Mouse (Mus musculus) CD4-positive, CD25-positive, alpha-beta regulatory T cell, adult 2 months (primary cell): ENCODE measurements at regions not wholly inside any gene's neighbourhood (a gene's known extent, or its start where the extent isn't known, plus 50 kb on each side); places are given as distances from the start of the nearest gene placed in this dataset.

Source experiments
- DNase-seq: peaks from one replicate; pipeline ENCODE4 v3.0.0-alpha.2; 2012; ENCODE audit warnings: low read depth, low spot score

DNA sequence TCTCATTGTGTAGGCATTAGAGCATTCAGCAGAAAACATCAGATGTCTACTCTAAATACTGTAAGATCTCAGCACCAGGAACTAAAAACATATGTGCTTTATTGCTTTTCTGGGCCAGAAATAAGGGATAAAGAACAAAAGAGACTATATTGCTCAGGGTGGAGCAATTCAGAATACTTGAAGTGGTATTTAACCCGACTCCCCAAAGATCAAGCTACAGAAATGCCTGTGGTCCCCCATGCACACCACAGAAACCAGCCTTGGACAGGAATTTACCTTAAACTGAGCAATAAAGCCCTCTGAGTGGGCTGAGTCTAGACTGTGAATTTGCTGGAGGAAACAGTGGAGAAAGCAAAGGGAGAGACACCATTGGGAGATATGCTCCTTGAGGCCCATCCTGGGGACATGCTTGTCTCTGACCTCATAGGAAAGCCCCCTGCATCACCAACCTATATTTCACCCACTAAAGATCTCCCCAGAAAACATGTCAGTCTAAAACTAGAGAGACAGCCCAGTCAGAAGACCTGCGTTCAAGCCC is 197.3 kb upstream of the 4930412O13Rik start:
- DNase-seq, result peak; percentile 53

DNA sequence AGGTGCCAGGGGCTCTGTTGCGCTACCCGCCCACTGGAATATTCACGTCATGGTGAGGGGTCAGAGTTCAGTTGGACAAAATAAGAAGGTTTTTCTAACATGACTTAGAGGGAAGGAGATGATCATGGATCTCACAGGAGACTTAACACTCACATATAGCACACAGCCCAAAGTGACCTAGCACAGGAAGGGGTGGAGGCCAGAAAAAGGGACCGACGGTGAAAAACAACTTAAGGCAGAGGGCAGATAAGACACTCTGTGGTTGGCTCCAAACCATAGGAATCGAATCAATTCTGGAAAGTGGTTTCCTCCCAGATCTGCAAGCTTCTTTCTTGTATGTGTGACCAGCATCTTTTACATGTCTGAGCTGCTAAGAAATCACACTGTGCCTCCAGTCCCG is 192.9 kb upstream of the 4930412O13Rik start:
- no peak for DNase-seq

DNA sequence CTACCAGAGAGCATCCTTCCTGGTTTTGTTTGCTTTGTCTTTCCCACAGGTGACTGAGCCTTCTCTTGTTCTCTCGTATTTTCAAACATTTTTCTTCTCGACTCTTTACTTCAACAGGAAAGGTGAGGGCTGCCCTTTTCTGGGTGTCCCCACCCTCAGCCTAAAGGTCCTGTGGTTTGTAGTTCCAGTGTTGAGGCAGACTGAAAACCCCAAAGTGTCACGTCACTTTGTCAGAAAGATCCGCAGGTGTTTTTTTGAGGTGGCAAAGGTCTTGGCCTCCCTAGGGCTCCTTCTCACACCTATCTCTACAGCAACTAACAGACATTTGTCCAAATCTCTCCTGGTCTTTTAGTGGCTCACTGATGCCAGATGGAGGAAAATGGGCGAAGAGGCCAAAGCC is 191.5 kb upstream of the 4930412O13Rik start:
- DNase-seq, result peak; percentile 70

DNA sequence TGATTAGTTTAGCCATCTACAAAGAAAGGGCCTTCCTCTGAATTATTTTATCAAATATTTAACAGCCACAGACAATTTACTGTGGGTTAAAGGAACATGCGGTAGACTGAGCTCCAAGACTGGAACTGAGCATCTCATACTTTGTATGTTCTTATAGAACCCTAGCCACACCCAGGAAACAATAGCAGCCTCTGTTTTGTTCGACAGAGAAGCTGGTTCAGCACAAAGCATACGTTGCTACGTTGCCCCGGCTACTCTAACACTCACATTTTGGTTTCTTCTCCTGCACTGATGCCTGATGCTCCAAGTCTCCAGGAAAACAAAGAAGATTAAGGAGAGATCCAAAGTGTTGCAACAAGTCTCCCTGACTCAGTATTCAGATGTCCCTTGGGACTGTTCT is 189.5 kb upstream of the 4930412O13Rik start:
- peak; percentile 69 for DNase-seq

DNA sequence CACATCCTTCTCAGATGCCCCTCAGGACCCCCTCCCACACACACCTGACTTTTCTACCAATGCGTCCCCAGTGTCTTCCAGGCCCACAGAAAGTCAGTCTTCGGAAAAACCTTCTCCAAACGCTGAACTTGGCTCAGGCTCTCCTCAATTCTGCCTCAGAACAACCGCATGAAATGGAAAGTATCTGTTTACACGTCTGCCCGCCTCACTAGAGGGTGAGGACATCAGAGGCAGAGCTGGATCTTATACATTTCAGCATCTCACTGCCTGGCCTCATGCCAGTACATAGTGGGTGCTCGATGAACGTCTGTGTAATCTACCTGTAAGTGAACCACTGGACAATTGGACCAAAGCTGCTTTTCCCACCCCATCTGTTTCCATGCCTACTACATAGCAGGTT is 189.1 kb upstream of the 4930412O13Rik start:
- DNase-seq, result peak; percentile 69

DNA sequence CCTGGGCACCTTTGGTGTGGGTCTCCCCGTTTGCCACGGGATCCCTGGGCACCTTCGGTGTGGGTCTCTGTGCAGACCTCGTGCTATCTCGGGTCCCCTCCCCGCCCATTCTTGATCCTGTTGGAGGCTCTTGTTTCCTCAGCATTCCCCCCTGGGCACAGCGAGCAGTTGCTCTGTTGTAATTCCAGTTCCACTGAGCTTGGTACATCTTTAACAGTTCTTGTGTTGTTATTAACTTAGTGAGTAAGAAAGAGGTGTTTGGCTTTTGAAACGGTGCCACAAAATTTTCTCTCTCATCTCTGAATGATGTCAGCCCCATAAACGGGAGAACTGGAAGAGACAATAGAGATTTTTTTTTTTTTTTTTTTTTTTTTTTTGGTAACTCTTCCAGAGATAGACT is 187.7 kb upstream of the 4930412O13Rik start:
- DNase-seq, result no peak

DNA sequence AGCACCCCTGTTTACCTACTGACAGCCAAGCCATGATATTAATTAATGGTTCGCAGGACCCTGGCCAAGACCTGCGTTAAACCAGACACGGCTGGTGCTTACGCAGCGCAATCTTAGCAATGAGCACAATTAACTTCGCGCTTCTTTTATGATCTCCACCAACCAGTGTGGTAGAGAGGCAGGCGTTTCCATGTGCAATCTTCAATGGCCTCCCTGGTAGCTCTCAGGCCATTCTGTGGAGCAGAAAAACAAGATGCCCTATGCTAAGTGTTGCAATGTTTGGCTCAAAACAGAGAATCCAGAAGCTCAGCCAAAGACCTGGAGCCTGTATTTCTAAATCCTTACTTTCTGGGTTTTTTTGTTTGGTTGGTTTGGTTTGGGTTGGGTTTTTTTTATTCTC is 186.9 kb upstream of the 4930412O13Rik start:
- no peak for DNase-seq

DNA sequence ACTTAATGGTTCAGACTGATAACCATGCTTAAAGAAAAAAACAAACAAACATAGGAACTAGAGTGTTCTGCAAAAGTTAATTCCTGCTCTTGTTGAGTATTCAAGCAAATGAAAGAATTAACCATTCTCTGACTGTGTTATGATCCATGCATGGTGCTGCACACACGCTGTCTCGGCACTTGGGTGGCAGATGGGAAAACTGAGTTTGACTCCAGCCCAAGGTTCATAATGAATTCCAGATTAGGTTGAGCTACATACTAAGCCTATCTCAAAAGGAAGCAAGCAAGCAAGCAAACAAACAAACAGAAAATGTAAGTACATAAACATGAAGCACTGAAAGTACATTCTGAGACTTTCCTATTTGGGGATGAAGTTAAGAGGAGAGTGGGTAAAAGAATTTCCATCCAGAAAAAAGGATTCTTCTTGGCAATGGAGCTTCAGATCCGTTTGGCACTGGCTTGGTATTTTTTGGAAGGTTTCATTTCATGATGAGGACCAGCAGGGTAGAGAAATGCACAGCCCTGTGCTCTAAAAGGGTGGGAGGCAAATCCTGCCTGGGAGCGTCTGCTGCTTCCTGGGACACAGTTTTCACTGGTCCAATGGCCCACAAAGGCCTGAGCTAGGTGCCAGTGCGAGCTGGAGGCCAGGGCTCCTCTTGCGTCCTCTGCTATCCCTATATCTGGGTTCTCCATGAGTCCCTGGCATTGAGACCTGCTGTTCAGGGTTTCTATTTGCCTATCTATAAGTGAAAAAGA is 183.3 kb upstream of the 4930412O13Rik start:
- no peak for DNase-seq

DNA sequence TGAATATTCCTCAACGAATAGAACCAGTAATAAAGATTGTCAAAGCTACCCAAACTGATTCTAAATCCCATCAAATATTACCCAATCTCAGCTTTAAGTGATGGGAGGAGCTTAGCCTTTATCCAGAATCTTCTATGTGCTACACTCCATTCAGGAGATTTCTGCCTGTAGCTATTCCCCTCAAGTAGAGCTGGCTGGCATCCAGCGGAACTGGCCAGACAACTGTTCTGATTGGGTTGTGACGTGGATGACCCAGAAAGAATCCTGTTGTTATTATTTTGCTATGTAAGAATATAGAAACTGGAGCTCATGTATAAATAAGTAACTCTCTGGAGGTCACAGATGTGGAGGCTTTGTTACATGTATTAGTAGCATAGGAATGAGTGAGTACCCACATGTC is 176.8 kb upstream of the 4930412O13Rik start:
- no peak for DNase-seq

DNA sequence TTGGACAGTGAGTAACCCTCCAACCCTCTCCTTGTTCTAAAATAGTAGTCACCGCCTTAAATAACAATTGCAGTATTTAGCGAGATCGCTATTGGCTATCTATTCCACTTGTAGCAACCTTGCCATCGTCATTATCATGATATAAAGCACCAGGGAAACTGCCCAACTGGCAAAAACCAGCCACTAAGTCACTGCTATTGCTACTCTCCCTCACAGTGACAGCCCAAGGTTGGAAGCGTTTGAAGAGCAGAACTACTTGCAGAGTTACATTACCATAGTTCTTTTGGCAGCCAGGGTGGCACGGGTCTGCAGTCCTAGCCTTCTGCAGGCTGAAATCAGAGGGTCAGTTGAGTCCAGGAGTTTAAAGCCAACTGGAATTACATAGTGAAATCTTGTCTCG is 171.6 kb upstream of the 4930412O13Rik start:
- no peak for DNase-seq

DNA sequence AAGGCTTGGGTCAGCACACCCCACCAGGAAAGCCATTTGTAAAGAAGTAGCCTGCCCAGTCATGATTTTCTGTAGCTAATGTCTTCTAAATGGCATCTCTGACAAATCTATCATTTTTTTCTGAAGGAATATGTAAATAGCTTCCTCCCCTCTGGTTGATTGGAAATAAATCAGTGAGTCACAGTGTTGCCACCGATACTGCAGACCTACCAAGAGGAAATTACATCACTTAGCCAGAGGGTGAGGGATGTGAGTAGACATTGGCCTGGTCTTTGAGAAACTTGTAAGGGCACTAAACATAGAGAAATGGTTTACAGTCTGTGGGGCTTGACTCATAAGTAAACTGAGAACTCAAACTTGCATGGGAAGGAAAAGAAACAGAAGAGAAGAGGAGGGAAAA is 163.1 kb upstream of the 4930412O13Rik start:
- DNase-seq, result peak; percentile 29

DNA sequence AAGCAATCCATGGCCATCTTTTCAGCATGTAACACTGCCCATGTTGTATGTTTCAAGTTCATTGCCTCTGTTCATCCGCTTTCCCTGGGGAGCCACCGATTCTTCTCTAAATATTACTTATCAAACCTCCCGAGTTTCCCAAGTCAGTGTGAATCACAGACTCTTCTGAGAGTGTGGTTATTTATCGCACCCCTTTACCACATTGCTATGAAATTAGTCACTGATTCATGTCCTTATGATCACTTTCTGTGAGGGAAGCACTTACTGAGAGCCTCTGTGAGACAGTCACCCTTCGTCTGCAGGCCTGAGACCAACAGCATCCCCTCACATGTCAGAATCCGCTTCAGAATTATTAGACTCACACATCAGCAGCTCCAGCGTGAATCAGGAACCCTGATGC is 147.8 kb upstream of the 4930412O13Rik start:
- DNase-seq, result no peak

DNA sequence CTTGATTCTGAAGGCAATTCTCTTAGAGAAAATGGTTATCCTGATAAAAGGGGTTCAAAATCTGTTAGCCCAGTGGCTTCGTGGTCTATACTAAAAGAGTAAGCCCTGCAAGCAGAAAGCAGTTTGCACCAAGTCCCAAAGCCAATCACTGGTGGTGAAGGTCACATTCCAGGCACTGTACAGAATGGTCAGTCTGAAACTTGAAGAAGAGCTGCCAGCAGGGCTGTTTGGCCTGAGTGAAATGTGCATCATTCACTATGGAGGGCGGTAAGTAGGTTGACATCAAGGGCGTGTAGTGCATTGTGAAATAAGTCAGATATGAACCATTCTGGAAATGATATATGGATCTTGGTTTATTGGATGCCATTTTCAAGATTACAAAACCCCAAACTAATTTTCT is 136.9 kb upstream of the 4930412O13Rik start:
- DNase-seq, result no peak

DNA sequence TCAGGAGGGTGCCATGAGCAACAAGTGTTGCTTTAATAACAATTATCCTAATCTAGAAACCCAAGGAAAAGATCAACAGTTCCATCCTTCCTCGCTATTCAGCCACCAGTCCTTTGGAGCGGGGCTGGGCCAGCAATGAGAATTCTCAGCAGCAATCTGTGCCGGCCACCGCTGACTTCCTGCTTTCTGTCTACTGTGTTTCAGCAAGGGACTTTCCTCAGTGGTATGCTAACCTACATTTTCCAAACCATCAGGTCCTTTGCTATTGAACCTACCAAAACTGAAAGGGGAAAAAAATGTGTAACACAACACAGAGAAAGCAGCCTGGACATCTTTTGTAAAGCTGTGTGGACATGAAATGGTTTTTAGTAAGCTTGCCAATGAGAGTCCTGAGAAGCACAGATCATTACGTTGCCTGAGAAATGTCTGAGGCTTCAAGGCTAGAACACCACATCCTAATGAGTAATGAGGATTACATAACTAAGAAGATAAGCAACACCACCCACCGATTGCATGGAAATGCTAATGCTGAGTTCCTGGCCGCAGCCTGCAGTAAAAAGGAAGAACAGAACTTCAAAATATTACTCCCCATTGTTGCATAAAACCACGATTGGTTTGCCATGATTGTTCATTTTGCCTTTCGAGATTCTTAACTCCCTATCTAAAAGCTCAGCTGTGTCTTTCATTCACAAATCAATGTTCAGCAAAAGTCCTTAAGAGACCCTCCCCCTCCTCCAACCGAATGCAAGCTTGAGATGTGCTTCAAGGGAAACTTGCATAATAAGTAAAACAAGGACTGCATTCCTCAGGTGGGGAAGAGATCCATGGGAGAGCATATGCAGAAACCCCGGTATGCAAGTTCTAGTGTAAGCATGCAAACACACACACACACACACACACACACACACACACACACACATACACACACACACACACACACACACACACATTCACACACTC is 130.9 kb upstream of the 4930412O13Rik start:
- DNase-seq, result peak; percentile 78

DNA sequence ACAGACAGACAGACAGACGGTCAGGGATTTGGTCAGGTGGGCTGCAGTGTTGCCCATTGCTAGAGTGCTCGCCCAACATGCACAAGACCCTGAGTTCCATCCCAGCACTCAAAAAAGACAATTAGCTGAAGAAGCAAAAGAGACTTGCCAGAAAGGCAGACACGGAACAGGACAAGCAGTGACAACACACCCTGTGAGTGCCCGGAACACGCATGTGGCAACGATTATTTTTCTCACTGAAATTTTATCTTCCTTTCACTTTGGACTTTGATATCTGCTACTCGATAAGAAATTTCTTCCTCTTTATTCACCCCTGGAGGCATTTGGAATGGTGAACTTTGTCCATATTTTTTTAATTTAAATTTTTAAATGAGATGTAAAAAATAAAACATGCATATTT is 127.4 kb upstream of the 4930412O13Rik start:
- DNase-seq, result no peak

DNA sequence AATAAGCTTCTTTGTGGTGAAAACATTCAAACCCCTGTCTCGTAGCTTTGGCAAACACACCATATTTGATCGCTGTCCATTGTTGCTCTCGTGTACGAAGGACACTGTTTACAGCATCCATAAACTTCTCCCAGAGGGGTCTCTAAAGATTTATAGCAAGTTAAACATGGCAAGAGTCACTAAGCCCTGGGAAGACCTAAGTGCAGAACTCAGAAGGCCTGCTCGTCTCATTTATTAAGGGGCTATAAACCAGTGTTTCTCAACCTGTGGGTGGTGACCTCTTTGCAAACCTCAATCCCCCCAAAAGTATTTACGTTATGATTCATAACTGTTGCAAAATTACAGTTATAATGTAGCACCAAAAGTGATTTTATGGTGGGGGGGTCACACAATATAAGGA is 126.9 kb upstream of the 4930412O13Rik start:
- DNase-seq, result no peak

DNA sequence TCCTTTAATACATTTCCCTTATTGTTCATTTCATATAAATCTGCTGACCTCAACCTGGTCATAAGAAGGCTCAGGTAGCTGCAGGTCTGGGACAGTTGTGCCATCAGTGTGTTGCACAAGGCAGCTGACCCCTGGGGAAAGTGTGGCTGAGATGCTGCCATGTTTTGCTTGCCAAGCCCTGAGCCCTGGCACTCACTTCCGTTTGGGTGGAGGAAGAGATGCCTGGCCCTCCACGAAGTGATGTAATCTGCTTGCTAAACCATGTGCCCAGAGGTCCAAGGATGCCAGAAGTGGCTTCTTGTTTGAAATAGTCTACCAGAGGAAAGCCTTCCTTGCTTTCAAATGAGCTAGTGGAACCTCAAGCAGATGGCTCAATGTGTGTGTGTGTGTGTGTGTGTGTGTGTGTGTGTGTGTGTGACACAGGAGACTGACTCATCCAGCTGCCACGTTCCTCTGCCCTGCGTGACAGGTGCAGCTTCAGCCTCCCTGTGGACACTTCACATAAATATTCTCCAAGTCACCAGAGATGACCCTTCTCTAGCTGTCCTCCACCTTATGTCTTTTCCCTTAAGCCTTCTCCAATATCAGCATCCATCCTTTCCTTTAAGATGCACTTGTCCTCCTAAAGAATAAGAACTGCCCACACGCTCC is 123.2 kb upstream of the 4930412O13Rik start:
- DNase-seq, result no peak

DNA sequence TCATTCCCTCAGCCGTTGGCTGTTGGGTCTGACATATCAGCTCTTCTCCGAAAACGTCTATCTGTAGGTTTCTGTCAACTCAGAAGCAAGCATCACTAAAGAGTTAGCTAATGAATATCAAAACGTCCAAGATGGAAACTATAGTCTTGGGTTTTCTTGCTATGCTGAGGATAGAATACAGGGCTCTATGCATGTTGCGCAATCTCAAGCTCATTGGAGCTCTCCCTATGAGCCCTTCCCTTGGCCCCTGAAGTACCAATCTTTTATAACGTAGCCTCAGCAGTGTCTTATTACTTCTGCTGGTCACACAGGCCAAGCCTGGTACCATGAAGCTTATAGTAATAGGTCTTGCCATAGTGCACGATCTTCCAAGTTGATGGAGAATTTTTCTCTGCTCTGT is 122.1 kb upstream of the 4930412O13Rik start:
- no peak for DNase-seq

DNA sequence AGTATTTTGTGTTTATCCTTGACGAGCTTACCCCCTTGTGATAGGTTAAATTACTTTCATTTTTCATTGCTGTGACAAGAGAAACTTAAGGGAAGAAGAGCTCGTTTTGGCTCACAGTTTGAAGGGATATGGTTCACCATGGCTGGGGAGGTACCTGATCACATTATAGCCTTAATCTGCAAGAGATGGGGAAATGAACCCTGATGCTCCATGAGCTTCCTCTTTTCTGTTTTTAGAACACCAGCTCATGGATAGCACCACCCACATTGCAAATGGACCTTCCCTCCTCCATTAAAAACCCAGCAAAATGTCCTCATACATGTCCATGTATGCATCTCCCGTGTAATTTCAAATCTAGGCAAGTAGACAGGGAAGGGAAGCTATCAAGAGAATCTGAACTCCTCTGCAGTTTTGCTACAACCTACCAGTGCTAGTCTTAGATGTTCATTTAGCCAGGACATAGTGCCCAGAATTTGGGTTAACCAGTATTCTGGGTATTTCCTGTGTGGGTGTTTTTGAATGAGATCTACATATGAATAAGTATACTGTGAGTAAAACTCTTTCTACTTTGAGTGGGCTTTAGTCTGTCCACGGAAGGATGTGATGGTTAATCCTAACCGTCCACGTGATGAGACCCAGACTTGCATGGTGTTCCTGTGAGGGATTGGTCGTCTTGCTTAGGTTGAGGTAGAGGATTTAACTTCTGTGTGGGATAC is 121.5 kb upstream of the 4930412O13Rik start:
- DNase-seq, result peak; percentile 22

DNA sequence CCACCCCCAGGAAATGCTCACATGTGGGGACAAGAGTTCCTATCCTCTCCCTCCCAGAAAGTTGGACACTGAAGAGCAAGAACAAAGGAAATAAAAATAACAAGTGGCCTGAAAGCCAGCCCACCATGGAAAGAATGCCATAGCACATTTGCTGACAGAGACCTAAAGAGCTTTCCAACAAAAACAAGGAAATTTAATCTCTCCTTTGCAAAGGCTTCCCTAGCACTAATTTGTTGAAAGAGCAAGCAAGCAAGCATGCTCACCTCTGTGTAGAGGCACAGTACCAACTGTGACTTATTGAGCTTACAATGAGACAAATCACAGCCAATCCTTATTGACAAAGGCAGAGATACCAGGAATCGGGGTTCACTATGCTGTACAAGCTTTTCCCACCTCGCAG is 100.9 kb upstream of the 4930412O13Rik start:
- DNase-seq, result no peak

DNA sequence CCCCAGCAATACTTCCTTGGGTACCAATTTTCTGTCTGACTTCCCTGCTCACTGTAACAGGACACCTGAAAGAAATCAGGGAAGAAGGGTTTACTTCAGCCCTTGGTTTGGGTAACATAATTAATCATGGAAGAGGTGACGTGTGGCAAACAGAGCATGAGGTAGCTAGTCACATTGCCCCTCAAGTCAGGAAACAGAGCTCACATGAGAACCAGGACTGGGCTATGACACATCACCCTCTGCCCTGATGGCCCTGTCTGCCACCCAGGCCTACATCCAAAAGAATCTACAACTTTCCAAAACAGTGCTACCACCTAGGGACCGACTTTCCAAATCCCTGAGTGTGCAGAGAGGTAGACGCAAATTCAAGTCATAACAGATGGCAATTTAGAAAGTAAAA is 98.4 kb upstream of the 4930412O13Rik start:
- no peak for DNase-seq
